Mouse (Mus musculus) neural tube, embryonic 11.5 days (tissue): Measurements from ENCODE around the gene Cadps2. TPM values are rescaled to one million over a fixed set of nuclear protein-coding genes. Genes with fewer than 3 reads are reported as not detected.

ENCODE experiments used
- ATAC-seq: fragments of 200-750 bp; cut with Nextera tagmentation; 2 replicates; pipeline ENCODE4 v1.8.0; 2017; ENCODE audit warnings: moderate number of reproducible peaks, mild to moderate bottlenecking, moderate TSS enrichment, moderate library complexity; ENCODE audit not compliant: insufficient read depth, low FRiP score, low TSS enrichment
- DNase-seq: peaks from one replicate; pipeline ENCODE4 v3.0.0-alpha.2; 2015; ENCODE audit warnings: low spot score
- H3K27ac ChIP-seq: fragments of 300-500 bp; sonication (generic); 2 replicates; pipeline ENCODE4 v1.5.1; 2014; ENCODE audit warnings: low read depth, mild to moderate bottlenecking, low read length
- H3K27me3 ChIP-seq: fragments of 300-500 bp; sonication (generic); 2 replicates; pipeline ENCODE4 v1.6.1; 2014; ENCODE audit warnings: mild to moderate bottlenecking, low read length, mixed read lengths; ENCODE audit not compliant: control insufficient read depth, insufficient read depth
- H3K36me3 ChIP-seq: fragments of 300-500 bp; sonication (generic); 2 replicates; pipeline ENCODE4 v1.6.1; 2014; ENCODE audit warnings: mild to moderate bottlenecking, low read length, moderate library complexity, mixed read lengths; ENCODE audit not compliant: control insufficient read depth, insufficient read depth
- H3K4me1 ChIP-seq: fragments of 300-500 bp; sonication (generic); 2 replicates; pipeline ENCODE4 v1.6.1; 2014; ENCODE audit warnings: low read length, mixed read lengths; ENCODE audit not compliant: control insufficient read depth, insufficient read depth
- H3K4me2 ChIP-seq: fragments of 300-500 bp; sonication (generic); 2 replicates; pipeline ENCODE4 v1.6.1; 2014; ENCODE audit warnings: low read depth, mild to moderate bottlenecking, moderate library complexity
- H3K4me3 ChIP-seq: fragments of 300-500 bp; sonication (generic); 2 replicates; pipeline ENCODE4 v1.5.1; 2014; ENCODE audit warnings: low read depth, low read length
- H3K9ac ChIP-seq: fragments of 300-500 bp; sonication (generic); 2 replicates; pipeline ENCODE4 v1.6.1; 2014; ENCODE audit warnings: mild to moderate bottlenecking, low read length
- H3K9me3 ChIP-seq: fragments of 300-500 bp; sonication (generic); 2 replicates; pipeline ENCODE4 v1.6.1; 2016; ENCODE audit warnings: low read length; ENCODE audit not compliant: control insufficient read depth
- WGBS: fragments of 180-500 bp; shearing (Covaris S2); extraction: QIAGEN DNeasy Blood & Tissue Kit; methylation state at CpG from one replicate; pipeline ENCODE4 v1.1.7; 2014; 5-methylcytosine and 5-hydroxymethylcytosine counted together
- polyA plus RNA-seq: library from polyadenylated mRNA; unstranded; fragments of >200 nt; fragmentation: Nextera tagmentation; extraction: Ambion mirVana; gene quantifications from 2 replicates; pipeline ENCODE4 v1.2.1, GENCODE M21; 2014

Gene Cadps2
- polyA plus RNA-seq, 1 experiment from 2014 or later = 3.1 TPM

DNA sequence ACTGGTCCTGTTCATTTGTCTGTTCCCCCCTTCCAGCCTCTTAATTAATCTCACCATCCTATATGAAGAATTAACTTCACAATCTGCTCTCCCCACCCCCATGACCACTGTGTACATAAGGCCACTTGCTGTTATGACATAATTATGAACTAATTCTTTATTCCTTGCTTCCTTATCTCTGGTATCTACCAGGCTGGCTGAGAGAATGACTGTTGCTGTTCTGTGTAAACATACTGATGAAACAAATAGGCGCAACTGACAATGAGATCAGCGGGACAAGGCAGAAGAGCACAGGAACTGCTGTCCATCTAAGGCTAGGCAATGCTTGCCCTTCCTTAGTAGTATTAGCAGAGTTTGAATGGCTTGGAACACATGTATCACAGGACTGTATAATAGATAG, 445.1 kb downstream of the Cadps2 start:
- ATAC-seq (no peak), DNase-seq (no peak)
- no peaks in the 10 kb centered on the region for H3K36me3 ChIP-seq
- no peak overlapping the region for H3K4me2 ChIP-seq
- H3K9ac ChIP-seq = no peak overlapping the region
- no peaks in the 10 kb centered on the region for H3K9me3 ChIP-seq
- H3K4me3 ChIP-seq = no peak overlapping the region
- no peaks in the 10 kb centered on the region for H3K4me1 ChIP-seq
- WGBS = 93% methylated on average over 2 of the region's 2 CpGs
- no peaks in the 10 kb centered on the region for H3K27me3 ChIP-seq
- no peak overlapping the region for H3K27ac ChIP-seq

DNA sequence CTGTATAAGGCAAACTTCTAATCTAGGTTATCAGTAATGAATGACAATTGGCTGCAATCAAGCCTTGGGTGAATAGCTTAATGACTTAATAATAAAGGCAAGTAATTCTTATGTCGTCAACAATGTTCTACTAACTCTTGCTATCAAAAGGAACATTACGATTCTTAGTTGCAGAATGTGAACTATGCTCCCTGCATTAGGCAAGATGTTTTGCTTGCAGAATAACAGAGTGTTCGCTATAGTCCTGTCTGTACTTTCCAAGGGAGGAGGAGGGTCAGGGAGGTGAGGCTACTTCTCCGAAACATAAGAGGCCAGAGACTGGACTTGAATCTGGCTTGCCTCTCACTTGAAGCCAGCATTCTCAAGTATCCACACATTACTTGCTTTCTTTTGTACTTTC, 446.5 kb downstream of the Cadps2 start:
- no peaks in the 10 kb centered on the region for H3K36me3 ChIP-seq
- no peak for DNase-seq
- no peaks in the 10 kb centered on the region for H3K27me3 ChIP-seq
- H3K27ac ChIP-seq = no peak overlapping the region
- H3K4me2 ChIP-seq = no peak overlapping the region
- no peaks in the 10 kb centered on the region for H3K9me3 ChIP-seq
- no peak overlapping the region for H3K4me3 ChIP-seq
- WGBS = 86% methylated on average over 4 of the region's 4 CpGs
- H3K9ac ChIP-seq = no peak overlapping the region
- ATAC-seq = no peak
- no peaks in the 10 kb centered on the region for H3K4me1 ChIP-seq

DNA sequence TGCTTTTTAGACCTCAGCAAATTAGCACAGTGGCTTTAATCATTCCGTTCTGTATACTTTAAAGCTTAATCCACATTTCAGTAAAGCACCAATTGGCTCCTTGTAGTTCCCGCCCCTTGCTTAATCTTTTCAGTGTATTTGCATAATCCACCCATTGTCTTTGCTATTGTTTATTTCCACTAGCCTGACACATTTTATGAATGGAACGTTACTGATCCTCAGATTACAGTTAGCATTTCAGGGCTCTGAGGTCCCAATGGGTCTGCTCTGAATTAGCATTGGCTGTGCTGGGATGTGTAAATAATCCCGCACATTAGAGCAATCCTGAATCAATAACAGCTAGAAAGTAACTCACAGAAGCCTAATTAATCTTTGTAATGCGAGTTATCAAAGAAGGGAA, 452.5 kb downstream of the Cadps2 start:
- Histone ChIP-seq H3K27ac (no peak overlapping the region), H3K4me1 (0 out of 2 replicates have a peak, but pooled peaks cover 2% of the 10 kb centered on the region), H3K9me3 (no peaks in the 10 kb centered on the region), H3K27me3 (no peaks in the 10 kb centered on the region), H3K4me3 (no peak overlapping the region), H3K9ac (no peak overlapping the region), H3K4me2 (no peak overlapping the region), H3K36me3 (no peaks in the 10 kb centered on the region)
- no peak for ATAC-seq
- no peak for DNase-seq
- WGBS = 49% methylated on average over 5 of the region's 5 CpGs

DNA sequence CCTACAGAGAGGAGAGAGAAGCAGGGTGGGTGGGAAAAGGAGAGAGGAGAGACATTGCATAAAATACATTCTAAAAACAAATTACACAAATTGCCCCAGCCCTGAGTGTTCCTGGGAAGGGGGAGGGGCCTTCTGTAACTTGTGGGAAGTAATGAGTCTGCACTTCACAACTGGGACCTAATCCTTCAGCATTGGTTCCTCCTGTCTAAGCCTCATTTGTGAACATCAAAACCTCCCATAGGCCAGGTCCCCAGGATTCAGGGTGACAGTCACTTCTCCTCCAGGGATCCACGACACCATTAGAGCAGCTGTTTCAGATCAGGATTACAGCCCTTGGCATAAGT, 456.2 kb downstream of the Cadps2 start:
- DNase-seq = no peak
- Histone ChIP-seq H3K9me3 (no peaks in the 10 kb centered on the region), H3K4me3 (no peak overlapping the region), H3K27me3 (no peaks in the 10 kb centered on the region), H3K36me3 (no peaks in the 10 kb centered on the region), H3K27ac (no peak overlapping the region), H3K4me2 (peak overlapping the region; percentile 28), H3K9ac (no peak overlapping the region), H3K4me1 (0 out of 2 replicates have a peak, but pooled peaks cover 2% of the 10 kb centered on the region)
- 19% methylated on average over 1 of the region's 1 CpGs for WGBS
- ATAC-seq = 0 out of 2 replicates have a peak, but pooled peaks have one; percentile 31

- Histone ChIP-seq H3K36me3 (no peaks in the 10 kb centered on the region), H3K9ac (no peak overlapping the region), H3K9me3 (no peaks in the 10 kb centered on the region), H3K27me3 (no peaks in the 10 kb centered on the region), H3K4me1 (0 out of 2 replicates have a peak, but pooled peaks cover 2% of the 10 kb centered on the region), H3K4me2 (peak overlapping the region; percentile 28), H3K4me3 (no peak overlapping the region), H3K27ac (no peak overlapping the region)
- ATAC-seq (peak; percentile 36; the same call in 1 of the 2 replicates), DNase-seq (peak; percentile 43)
- WGBS = 25% methylated on average over 12 of the region's 12 CpGs
Observed at GRCm38 (mm10) chr6:23382283-23383003, 456.8 kb downstream of the Cadps2 start.

GRCm38 (mm10) chr6:23376327-23376726, 462.9 kb downstream of the Cadps2 start:
- no peaks in the 10 kb centered on the region for H3K4me1 ChIP-seq
- no peak for DNase-seq
- no peak overlapping the region for H3K4me2 ChIP-seq
- no peaks in the 10 kb centered on the region for H3K36me3 ChIP-seq
- WGBS = 93% methylated on average over 7 of the region's 7 CpGs
- no peaks in the 10 kb centered on the region for H3K27me3 ChIP-seq
- H3K27ac ChIP-seq = no peak overlapping the region
- no peak overlapping the region for H3K9ac ChIP-seq
- no peak for ATAC-seq
- no peak overlapping the region for H3K4me3 ChIP-seq
- no peaks in the 10 kb centered on the region for H3K9me3 ChIP-seq

- DNase-seq = no peak
- Histone ChIP-seq H3K4me1 (no peaks in the 10 kb centered on the region), H3K27me3 (no peaks in the 10 kb centered on the region), H3K9ac (no peak overlapping the region), H3K4me3 (no peak overlapping the region), H3K27ac (no peak overlapping the region), H3K4me2 (no peak overlapping the region), H3K9me3 (no peaks in the 10 kb centered on the region), H3K36me3 (no peaks in the 10 kb centered on the region)
- WGBS = 69% methylated on average over 8 of the region's 8 CpGs
- no peak for ATAC-seq
Observed at GRCm38 (mm10) chr6:23361842-23362451, 477.3 kb downstream of the Cadps2 start.

DNA sequence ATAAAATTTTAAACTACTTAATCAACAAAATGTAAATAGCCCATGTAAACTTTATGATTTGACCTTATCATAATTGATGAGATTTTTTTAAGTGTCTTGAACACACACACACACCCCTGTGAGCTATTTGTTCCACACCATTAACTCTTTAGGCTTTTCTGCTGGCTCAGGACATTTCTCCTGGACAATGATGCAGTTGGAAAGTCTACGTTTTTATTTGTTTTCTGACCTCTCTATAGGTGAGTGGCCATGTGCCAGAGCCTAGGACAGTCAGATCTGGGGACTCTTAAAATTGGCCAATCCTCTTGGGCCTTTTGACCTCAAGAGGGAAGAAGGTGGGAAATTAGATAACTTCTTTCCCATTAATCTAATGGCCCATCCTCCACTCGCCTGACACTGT, 478.6 kb downstream of the Cadps2 start:
- 47% methylated on average over 2 of the region's 2 CpGs for WGBS
- DNase-seq (no peak), ATAC-seq (no peak)
- Histone ChIP-seq H3K4me3 (no peak overlapping the region), H3K4me1 (no peaks in the 10 kb centered on the region), H3K27me3 (no peaks in the 10 kb centered on the region), H3K9me3 (no peaks in the 10 kb centered on the region), H3K36me3 (no peaks in the 10 kb centered on the region), H3K9ac (no peak overlapping the region), H3K4me2 (no peak overlapping the region), H3K27ac (no peak overlapping the region)

DNA sequence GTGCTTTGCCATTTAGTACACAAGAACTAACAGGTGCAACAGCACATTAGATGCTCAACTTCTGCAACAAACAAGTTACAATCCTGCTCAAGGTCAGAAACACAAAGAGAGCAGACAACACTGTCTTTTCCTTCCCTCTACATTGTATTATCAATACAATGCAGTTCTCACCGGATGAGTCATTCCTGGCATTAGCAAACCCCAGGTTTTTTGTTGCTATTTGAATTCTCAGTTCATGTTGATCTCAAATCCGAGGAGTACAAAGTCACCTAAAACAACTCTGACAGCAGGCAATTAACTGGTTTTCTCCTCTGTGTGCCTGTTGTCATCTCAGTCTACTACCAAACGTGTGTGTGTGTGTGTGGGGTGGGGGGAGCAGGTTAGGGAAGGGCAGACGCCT, 483.1 kb downstream of the Cadps2 start:
- Histone ChIP-seq H3K4me2 (no peak overlapping the region), H3K36me3 (no peaks in the 10 kb centered on the region), H3K27me3 (no peaks in the 10 kb centered on the region), H3K4me3 (no peak overlapping the region), H3K9me3 (no peaks in the 10 kb centered on the region), H3K4me1 (no peaks in the 10 kb centered on the region; the same call in 1 of the 2 replicates), H3K9ac (no peak overlapping the region), H3K27ac (no peak overlapping the region)
- no peak for ATAC-seq
- no peak for DNase-seq
- 49% methylated on average over 4 of the region's 4 CpGs for WGBS
